Mouse (Mus musculus): ENCODE data around the gene Syngr2. TPM values are rescaled to one million over a fixed set of nuclear protein-coding genes. Genes with fewer than 3 reads are reported as not detected.
A peak's percentile ranks its signal among the peaks of the same experiment; 100 is the strongest.
"Not testable (repeated sequence)": the region's sequence is repeated elsewhere in the genome, so short reads cannot be mapped to it uniquely, and the experiment has no call there.

Gene Syngr2
- polyA plus RNA-seq, 1 experiment, result 51.9 TPM

DNA sequence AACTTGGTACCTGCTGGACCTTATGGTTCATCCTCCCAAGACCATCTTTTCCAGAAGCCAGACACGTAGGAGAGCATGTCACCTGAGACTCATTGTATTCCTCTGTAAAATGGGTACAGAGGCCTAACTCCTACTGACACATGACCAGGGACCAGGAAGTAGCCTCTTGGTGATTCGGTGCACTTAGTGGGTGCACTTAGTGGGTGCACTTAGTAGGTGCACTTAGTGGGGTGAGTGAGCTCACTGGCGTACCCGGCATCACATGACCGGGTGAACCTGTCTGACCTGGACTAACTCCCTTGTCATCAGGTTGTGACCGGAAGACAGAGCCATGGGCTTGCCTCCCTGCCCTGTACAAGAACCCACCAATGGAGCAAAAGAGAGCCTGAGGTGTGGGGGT is 2.7 kb upstream of the Syngr2 start:
- no peaks in the 10 kb centered on the region for H3K27me3 ChIP-seq (ENCODE audit: control insufficient read depth, insufficient read depth, low read length, poor library complexity, severe bottlenecking)
- TF ChIP-seq CTCF (IDR thresholded peaks at IDR 0.05; ENCODE audit: low read depth, low read length) (no peak), POLR2A (IDR thresholded peaks at IDR 0.05; ENCODE audit: insufficient read depth, low read length) (no peak), EP300 (IDR thresholded peaks at IDR 0.05; ENCODE audit: insufficient read depth, low read depth, low read length) (no peak)
- no peak overlapping the region for H3K9ac ChIP-seq (ENCODE audit: low read depth, poor library complexity, severe bottlenecking)

DNA sequence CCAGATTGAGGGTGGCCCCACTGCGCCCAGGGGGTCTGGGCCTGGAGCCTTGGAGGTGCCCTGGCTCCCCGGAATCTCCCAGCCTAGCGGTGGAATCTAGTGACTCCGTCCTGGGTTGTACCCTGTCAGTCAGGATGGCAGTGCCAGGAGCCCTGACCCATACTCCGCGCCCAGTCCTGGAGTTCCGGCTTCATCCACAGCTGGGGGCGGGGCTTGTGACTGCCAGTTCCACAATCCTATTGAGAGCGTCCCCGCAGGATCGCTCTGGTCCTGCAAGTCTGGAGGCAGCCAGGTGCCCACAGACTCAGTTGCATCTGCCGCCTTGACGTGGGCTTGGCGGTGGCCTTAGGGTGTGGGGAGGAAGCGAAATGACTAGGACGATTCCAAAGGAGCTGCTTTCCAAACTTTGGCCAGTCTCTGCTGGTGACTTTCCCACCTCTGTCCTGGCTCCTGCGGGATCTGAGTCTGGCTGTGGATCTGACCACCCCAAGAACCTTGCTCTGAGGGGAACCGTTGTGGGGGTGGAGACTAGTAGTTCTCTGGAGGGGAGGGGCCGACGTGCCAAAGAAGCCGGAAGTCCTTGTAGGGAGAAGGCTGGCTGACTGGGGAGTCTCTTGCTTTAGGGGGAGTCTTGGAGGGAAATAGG is 1.1 kb downstream of the Syngr2 start:
- Histone ChIP-seq H3K27ac (ENCODE audit: insufficient read depth, low read length) (no peak overlapping the region), H3K9me3 (replicated peaks; ENCODE audit: control insufficient read depth, insufficient read depth, low read length, poor library complexity, severe bottlenecking) (no peaks in the 10 kb centered on the region)

More for the DNA sequence above, 2.7 kb upstream of the Syngr2 start:
- H3K9me3 ChIP-seq (replicated peaks; ENCODE audit: control insufficient read depth, insufficient read depth, low read length, poor library complexity, severe bottlenecking), result no peaks in the 10 kb centered on the region
- no peak overlapping the region for H3K27ac ChIP-seq (ENCODE audit: insufficient read depth, low read length)
- H3K4me1 ChIP-seq (ENCODE audit: control insufficient read depth, insufficient read depth, low read length), result peaks cover 2% of the 10 kb centered on the region
- H3K36me3 ChIP-seq (ENCODE audit: control insufficient read depth, insufficient read depth, low read length, poor library complexity, severe bottlenecking), result no peaks in the 10 kb centered on the region
- no peak overlapping the region for H3K4me3 ChIP-seq (ENCODE audit: low read depth, low read length)

DNA sequence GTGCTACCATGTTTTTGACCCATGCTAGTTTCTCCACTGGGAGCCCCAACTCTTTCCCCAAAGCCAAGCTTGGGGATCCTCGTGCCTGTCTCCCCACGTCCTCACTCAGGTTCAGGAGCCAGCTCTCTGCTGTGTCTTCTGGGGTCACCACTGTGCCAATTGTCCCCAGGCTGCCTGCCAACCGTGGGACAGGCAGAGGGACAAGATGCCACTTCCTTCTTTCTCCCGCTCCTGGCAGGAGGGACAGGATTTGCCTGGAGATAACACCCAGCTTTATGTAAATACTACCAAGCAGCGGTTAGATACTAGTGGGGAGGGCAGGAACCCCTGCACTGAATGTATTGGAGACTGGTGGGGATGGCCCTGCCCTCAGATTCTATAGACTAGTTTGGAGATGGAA is 4.4 kb downstream of the Syngr2 start:
- peaks cover 2% of the 10 kb centered on the region for H3K4me1 ChIP-seq (ENCODE audit: control insufficient read depth, insufficient read depth, low read length)
- H3K9ac ChIP-seq (ENCODE audit: low read depth, poor library complexity, severe bottlenecking), result no peak overlapping the region
- peaks cover 13% of the 10 kb centered on the region for H3K36me3 ChIP-seq (ENCODE audit: control insufficient read depth, insufficient read depth, low read length, poor library complexity, severe bottlenecking)
- H3K27me3 ChIP-seq (ENCODE audit: control insufficient read depth, insufficient read depth, low read length, poor library complexity, severe bottlenecking), result no peaks in the 10 kb centered on the region
- no peak overlapping the region for H3K27ac ChIP-seq (ENCODE audit: insufficient read depth, low read length)
- no peaks in the 10 kb centered on the region for H3K9me3 ChIP-seq (replicated peaks; ENCODE audit: control insufficient read depth, insufficient read depth, low read length, poor library complexity, severe bottlenecking)
- no peak overlapping the region for H3K4me3 ChIP-seq (ENCODE audit: low read depth, low read length)
- TF ChIP-seq EP300 (IDR thresholded peaks at IDR 0.05; ENCODE audit: insufficient read depth, low read depth, low read length), result no peak
- TF ChIP-seq POLR2A (IDR thresholded peaks at IDR 0.05; ENCODE audit: insufficient read depth, low read length), result no peak
- no peak for TF ChIP-seq CTCF (IDR thresholded peaks at IDR 0.05; ENCODE audit: low read depth, low read length)

More for the DNA sequence above, 1.1 kb downstream of the Syngr2 start:
- H3K36me3 ChIP-seq (ENCODE audit: control insufficient read depth, insufficient read depth, low read length, poor library complexity, severe bottlenecking), result peaks cover 9% of the 10 kb centered on the region
- peak overlapping the region; percentile 92 for H3K9ac ChIP-seq (ENCODE audit: low read depth, poor library complexity, severe bottlenecking)
- no peak for TF ChIP-seq POLR2A (IDR thresholded peaks at IDR 0.05; ENCODE audit: insufficient read depth, low read length)
- no peak for TF ChIP-seq CTCF (IDR thresholded peaks at IDR 0.05; ENCODE audit: low read depth, low read length)
- TF ChIP-seq EP300 (IDR thresholded peaks at IDR 0.05; ENCODE audit: insufficient read depth, low read depth, low read length), result no peak
- peak overlapping the region; percentile 78 for H3K4me3 ChIP-seq (ENCODE audit: low read depth, low read length)
- H3K4me1 ChIP-seq (ENCODE audit: control insufficient read depth, insufficient read depth, low read length), result peaks cover 2% of the 10 kb centered on the region
- H3K27me3 ChIP-seq (ENCODE audit: control insufficient read depth, insufficient read depth, low read length, poor library complexity, severe bottlenecking), result no peaks in the 10 kb centered on the region

DNA sequence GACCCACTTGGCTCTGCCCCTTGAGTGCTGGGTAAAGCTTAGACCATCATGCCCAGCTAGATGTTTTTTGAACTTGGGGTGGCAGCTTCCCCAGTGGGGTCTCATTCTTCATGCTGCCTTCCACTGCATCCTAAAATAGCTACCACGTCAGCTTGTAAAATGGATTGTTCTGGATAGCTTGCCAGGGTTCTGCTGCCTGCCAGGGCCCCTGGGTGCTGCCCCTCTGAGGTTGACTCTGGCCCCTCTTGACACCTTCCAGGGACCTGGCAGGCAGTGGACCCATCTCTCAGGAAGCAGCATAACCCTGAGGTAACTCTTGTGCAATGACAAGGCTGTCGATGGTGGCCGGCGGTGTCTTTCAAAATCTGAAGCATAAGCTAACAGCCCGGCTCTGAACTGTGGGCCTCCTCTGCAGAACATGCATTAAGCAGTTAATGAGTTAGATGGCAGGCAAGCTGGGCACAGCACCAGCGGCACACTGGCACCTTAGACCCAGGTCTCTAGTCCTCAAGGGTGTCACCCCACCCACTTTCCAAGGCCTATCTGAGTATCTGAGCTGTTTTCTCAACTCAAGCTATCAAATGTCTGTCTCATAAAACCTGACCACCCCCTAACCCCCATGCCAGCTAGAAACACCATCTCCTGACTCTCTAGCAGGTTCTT is 5.4 kb downstream of the Syngr2 start:
- Histone ChIP-seq H3K4me1 (ENCODE audit: control insufficient read depth, insufficient read depth, low read length) (peaks cover 4% of the 10 kb centered on the region), H3K4me3 (ENCODE audit: low read depth, low read length) (no peak overlapping the region), H3K9me3 (replicated peaks; ENCODE audit: control insufficient read depth, insufficient read depth, low read length, poor library complexity, severe bottlenecking) (no peaks in the 10 kb centered on the region), H3K27ac (ENCODE audit: insufficient read depth, low read length) (no peak overlapping the region), H3K36me3 (ENCODE audit: control insufficient read depth, insufficient read depth, low read length, poor library complexity, severe bottlenecking) (peaks cover 18% of the 10 kb centered on the region), H3K27me3 (ENCODE audit: control insufficient read depth, insufficient read depth, low read length, poor library complexity, severe bottlenecking) (no peaks in the 10 kb centered on the region), H3K9ac (ENCODE audit: low read depth, poor library complexity, severe bottlenecking) (no peak overlapping the region)
- TF ChIP-seq POLR2A (IDR thresholded peaks at IDR 0.05; ENCODE audit: insufficient read depth, low read length) (no peak), EP300 (IDR thresholded peaks at IDR 0.05; ENCODE audit: insufficient read depth, low read depth, low read length) (no peak), CTCF (IDR thresholded peaks at IDR 0.05; ENCODE audit: low read depth, low read length) (no peak)

DNA sequence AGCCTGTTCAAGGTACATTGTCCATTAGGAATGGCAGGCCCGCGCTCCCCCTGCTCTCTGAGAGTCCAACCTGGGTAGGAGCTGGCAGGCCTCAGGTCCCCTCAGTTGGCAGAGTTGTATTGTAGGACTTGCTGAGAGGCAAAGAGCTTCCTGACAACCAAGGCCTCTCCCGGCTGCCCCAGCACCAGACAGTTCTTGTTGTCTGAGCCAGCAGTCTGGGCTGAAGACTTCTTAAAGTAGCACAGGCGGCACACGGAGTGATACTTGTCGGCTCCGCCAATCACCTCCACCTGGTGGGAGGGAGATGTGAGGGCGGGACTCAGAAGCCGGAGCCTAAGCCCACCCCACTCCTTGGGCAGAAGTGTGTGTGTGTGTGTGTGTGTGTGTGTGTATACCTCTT is 6.4 kb downstream of the Syngr2 start:
- not testable (repeated sequence) for H3K27me3 ChIP-seq (ENCODE audit: control insufficient read depth, insufficient read depth, low read length, poor library complexity, severe bottlenecking); H3K4me1 ChIP-seq (ENCODE audit: control insufficient read depth, insufficient read depth, low read length); H3K27ac ChIP-seq (ENCODE audit: insufficient read depth, low read length); H3K9me3 ChIP-seq (replicated peaks; ENCODE audit: control insufficient read depth, insufficient read depth, low read length, poor library complexity, severe bottlenecking); H3K9ac ChIP-seq (ENCODE audit: low read depth, poor library complexity, severe bottlenecking); H3K4me3 ChIP-seq (ENCODE audit: low read depth, low read length)
- H3K36me3 ChIP-seq (ENCODE audit: control insufficient read depth, insufficient read depth, low read length, poor library complexity, severe bottlenecking), result peaks cover 22% of the 10 kb centered on the region

- no peak for TF ChIP-seq EP300 (IDR thresholded peaks at IDR 0.05; ENCODE audit: insufficient read depth, low read depth, low read length)
- TF ChIP-seq POLR2A (IDR thresholded peaks at IDR 0.05; ENCODE audit: insufficient read depth, low read length), result no peak
- TF ChIP-seq CTCF (IDR thresholded peaks at IDR 0.05; ENCODE audit: low read depth, low read length), result no peak
- no peak overlapping the region for H3K9ac ChIP-seq (ENCODE audit: low read depth, poor library complexity, severe bottlenecking)
- no peak overlapping the region for H3K4me3 ChIP-seq (ENCODE audit: low read depth, low read length)
- peaks cover 28% of the 10 kb centered on the region for H3K36me3 ChIP-seq (ENCODE audit: control insufficient read depth, insufficient read depth, low read length, poor library complexity, severe bottlenecking)
- H3K27me3 ChIP-seq (ENCODE audit: control insufficient read depth, insufficient read depth, low read length, poor library complexity, severe bottlenecking), result no peaks in the 10 kb centered on the region
- H3K27ac ChIP-seq (ENCODE audit: insufficient read depth, low read length), result no peak overlapping the region
- H3K4me1 ChIP-seq (ENCODE audit: control insufficient read depth, insufficient read depth, low read length), result peaks cover 4% of the 10 kb centered on the region
- H3K9me3 ChIP-seq (replicated peaks; ENCODE audit: control insufficient read depth, insufficient read depth, low read length, poor library complexity, severe bottlenecking), result no peaks in the 10 kb centered on the region
These were observed 7.0 kb downstream of the Syngr2 start for GRCm38 (mm10) chr11:117816389-117816996.
